24 mouse cellular contexts compared by ENCODE assay signal in genomic region chr8:123827523-123827922, GRCm38 (mm10). TPM values are rescaled to one million over a fixed set of nuclear protein-coding genes. Genes with fewer than 3 reads are reported as not detected.
"Had no signal": no experiment of that assay in that cellular context is flagged by ENCODE, and none has a peak within 500 bp of the region (broad histone marks: within the 10 kb centered on the region; RNA-seq: fewer than 3 reads in every experiment).

No protein-coding gene starts in this region.

- H3K4me3 ChIP-seq: limb, embryonic 13.5 days; liver, embryonic 12.5 days; liver, embryonic 15.5 days; lung, embryonic 15.5 days; megakaryocyte, embryonic 14.5 days; midbrain, embryonic 10.5 days; midbrain, embryonic 13.5 days; myocyte; neural tube, embryonic 13.5 days had no signal

- H3K4me1 ChIP-seq: limb, embryonic 13.5 days; lung, embryonic 15.5 days; megakaryocyte, embryonic 14.5 days; midbrain, embryonic 10.5 days; midbrain, embryonic 13.5 days; neural tube, embryonic 13.5 days had no signal

- H3K27me3 ChIP-seq: limb, embryonic 13.5 days; liver, embryonic 12.5 days; liver, embryonic 15.5 days; lung, embryonic 15.5 days; megakaryocyte, embryonic 14.5 days; midbrain, embryonic 13.5 days; neural tube, embryonic 13.5 days had no signal

- H3K9ac ChIP-seq: limb, embryonic 13.5 days; liver, embryonic 12.5 days; liver, embryonic 15.5 days; lung, embryonic 15.5 days; midbrain, embryonic 13.5 days; neural tube, embryonic 13.5 days had no signal

- DNase-seq: kidney, adult 9 months; kidney, postnatal 25 days; left cerebral cortex, postnatal 4 days; liver; lung, adult 18-20 months; lung, postnatal 10 days; lung, postnatal 36 days; right cerebral cortex, adult 18-20 months; right cerebral cortex, postnatal 14 days; right cerebral cortex, postnatal 4 days; thymus, adult 2 months; thymus, postnatal 14 days had no signal

- H3K27ac ChIP-seq: kidney, postnatal 0 days; limb, embryonic 13.5 days; liver, embryonic 12.5 days; liver, embryonic 15.5 days; lung, embryonic 15.5 days; midbrain, embryonic 10.5 days; midbrain, embryonic 13.5 days; neural tube, embryonic 13.5 days; stomach, postnatal 0 days had no signal

RNA-seq across cellular contexts. Expression of gene Rab4a, which starts 21.7 kb away (rescaled TPM):
- total RNA-seq: neutrophil, adult 5-6 weeks had no signal
